Mouse (Mus musculus): ENCODE results near the gene Tas2r138. TPM values are rescaled to one million over a fixed set of nuclear protein-coding genes. Genes with fewer than 3 reads are reported as not detected.
"Not testable (repeated sequence)": the region's sequence is repeated elsewhere in the genome, so short reads cannot be mapped to it uniquely, and the experiment has no call there.

Gene Tas2r138
- polyA plus RNA-seq, 2 experiments: not detected

- H3K9ac ChIP-seq (replicated peaks): no peak overlapping the region
- 10% methylated on average over 2 of the region's 2 CpGs for WGBS (ENCODE audit: insufficient replicate concordance)
- no peaks in the 10 kb centered on the region for H3K4me1 ChIP-seq (replicated peaks; ENCODE audit: control insufficient read depth in 2 of 2, insufficient read depth in 2 of 2, low read length in 1 of 2)
- no peaks in the 10 kb centered on the region for H3K9me3 ChIP-seq (ENCODE audit: control insufficient read depth, low read length)
- ATAC-seq (ENCODE audit: insufficient read depth) (no peak), DNase-seq (ENCODE audit: low read depth in 3 of 3, low spot score in 3 of 3) (peak in 1 of 3 experiments; percentile 15)
- TF ChIP-seq EP300 (IDR thresholded peaks at IDR 0.05; ENCODE audit: low read depth): no peak
- TF ChIP-seq CTCF (IDR thresholded peaks at IDR 0.05; ENCODE audit: low read depth): peak; percentile 64
- no peaks in the 10 kb centered on the region for H3K36me3 ChIP-seq (replicated peaks; ENCODE audit: control insufficient read depth, insufficient read depth, low read depth)
- no peak overlapping the region for H3K4me2 ChIP-seq (ENCODE audit: low read depth)
- no peaks in the 10 kb centered on the region for H3K27me3 ChIP-seq (ENCODE audit: control insufficient read depth, insufficient read depth, low read length)
- no peak overlapping the region for H3K4me3 ChIP-seq (ENCODE audit: insufficient read depth in 1 of 2, low read depth in 2 of 2, low read length in 2 of 2)
- no peak overlapping the region for H3K27ac ChIP-seq
Measured at GRCm38 (mm10) chr6:40617965-40618364, 4.9 kb upstream of the Tas2r138 start.

DNA sequence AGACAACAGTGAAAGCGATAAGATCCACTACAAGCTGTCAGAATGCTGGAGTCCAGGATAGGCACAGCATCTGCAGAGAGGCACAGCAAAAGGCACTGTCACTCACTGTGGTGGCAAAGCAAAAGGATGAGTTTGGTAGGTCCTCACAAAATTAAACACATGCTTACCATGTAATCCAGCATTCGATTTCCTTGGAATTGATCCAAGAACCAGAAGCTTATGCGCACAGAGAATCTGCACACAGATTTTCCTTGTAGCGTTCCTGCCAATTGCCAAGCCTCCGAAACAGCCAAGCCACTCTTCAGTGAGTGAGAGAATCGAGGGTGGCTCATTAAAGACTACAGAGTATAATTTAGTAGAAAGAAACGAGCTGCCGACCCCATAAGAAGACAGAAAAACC lies 2.9 kb downstream of the Tas2r138 start:
- Histone ChIP-seq H3K36me3 (replicated peaks; ENCODE audit: control insufficient read depth, insufficient read depth, low read depth) (no peaks in the 10 kb centered on the region), H3K27ac (no peak overlapping the region), H3K4me2 (ENCODE audit: low read depth) (no peak overlapping the region), H3K4me1 (replicated peaks; ENCODE audit: control insufficient read depth in 2 of 2, insufficient read depth in 2 of 2, low read length in 1 of 2) (no peaks in the 10 kb centered on the region), H3K9ac (replicated peaks) (no peak overlapping the region), H3K4me3 (ENCODE audit: insufficient read depth in 1 of 2, low read depth in 2 of 2, low read length in 2 of 2) (no peak overlapping the region), H3K9me3 (ENCODE audit: control insufficient read depth, low read length) (no peaks in the 10 kb centered on the region), H3K27me3 (ENCODE audit: control insufficient read depth, insufficient read depth, low read length) (no peaks in the 10 kb centered on the region)
- DNase-seq (ENCODE audit: low read depth in 3 of 3, low spot score in 3 of 3) (no peak), ATAC-seq (ENCODE audit: insufficient read depth) (no peak)
- TF ChIP-seq CTCF (IDR thresholded peaks at IDR 0.05; ENCODE audit: low read depth) (no peak), EP300 (IDR thresholded peaks at IDR 0.05; ENCODE audit: low read depth) (no peak)
- WGBS (ENCODE audit: insufficient replicate concordance): 69% methylated on average over 8 of the region's 8 CpGs

GRCm38 (mm10) chr6:40607431-40607830 lies 5.7 kb downstream of the Tas2r138 start:
- H3K4me1 ChIP-seq (replicated peaks; ENCODE audit: control insufficient read depth in 2 of 2, insufficient read depth in 2 of 2, low read length in 1 of 2): no peaks in the 10 kb centered on the region
- DNase-seq (ENCODE audit: low read depth in 3 of 3, low spot score in 3 of 3) (no peak), ATAC-seq (ENCODE audit: insufficient read depth) (no peak)
- H3K9ac ChIP-seq (replicated peaks): no peak overlapping the region
- H3K36me3 ChIP-seq (replicated peaks; ENCODE audit: control insufficient read depth, insufficient read depth, low read depth): no peaks in the 10 kb centered on the region
- TF ChIP-seq EP300 (IDR thresholded peaks at IDR 0.05; ENCODE audit: low read depth) (no peak), CTCF (IDR thresholded peaks at IDR 0.05; ENCODE audit: low read depth) (no peak)
- H3K9me3 ChIP-seq (ENCODE audit: control insufficient read depth, low read length): no peaks in the 10 kb centered on the region
- no peaks in the 10 kb centered on the region for H3K27me3 ChIP-seq (ENCODE audit: control insufficient read depth, insufficient read depth, low read length)
- H3K4me3 ChIP-seq (ENCODE audit: insufficient read depth in 1 of 2, low read depth in 2 of 2, low read length in 2 of 2): no peak overlapping the region
- H3K4me2 ChIP-seq (ENCODE audit: low read depth): no peak overlapping the region
- H3K27ac ChIP-seq: no peak overlapping the region

- H3K4me2 ChIP-seq (ENCODE audit: low read depth); ATAC-seq (ENCODE audit: insufficient read depth): not testable (repeated sequence)
- 28% methylated on average over 4 of the region's 4 CpGs for WGBS (ENCODE audit: insufficient replicate concordance)
Measured at GRCm38 (mm10) chr6:40598546-40598945, 14.6 kb downstream of the Tas2r138 start.

DNA sequence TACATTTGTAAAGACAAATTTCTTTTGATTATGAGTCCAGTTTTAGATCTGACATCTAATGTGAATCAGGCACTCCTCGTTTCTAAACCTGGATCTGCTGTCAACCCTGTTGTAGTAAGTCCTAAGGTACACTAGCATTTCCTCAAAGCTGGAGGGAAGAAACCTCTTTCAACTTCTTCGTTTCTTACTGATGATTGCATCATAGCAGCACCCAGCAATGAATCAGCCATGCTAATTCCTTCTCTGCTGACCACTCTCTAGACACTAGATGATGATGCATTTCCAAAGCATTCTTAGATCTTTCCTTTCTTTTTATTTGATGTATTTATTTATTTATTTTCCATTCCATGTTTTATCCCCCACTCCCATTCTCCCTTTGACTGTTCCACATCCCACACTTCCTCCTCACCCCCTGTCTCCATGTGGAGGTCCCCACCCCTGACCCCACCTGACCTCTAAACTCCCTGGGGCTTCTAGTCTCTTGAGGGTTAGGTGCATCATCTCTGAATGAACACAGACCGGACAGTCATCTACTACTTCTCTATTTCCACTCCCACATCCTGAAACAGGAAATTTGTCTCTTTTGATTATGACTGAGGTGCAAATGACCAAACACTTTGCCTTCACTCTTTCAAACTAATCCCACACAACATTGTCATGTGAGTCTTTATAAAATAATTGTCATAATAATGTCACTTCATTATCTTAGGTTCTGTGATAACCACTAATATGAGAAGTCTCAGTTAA lies 18.1 kb downstream of the Tas2r138 start:
- Histone ChIP-seq H3K27ac (no peak overlapping the region), H3K27me3 (ENCODE audit: control insufficient read depth, insufficient read depth, low read length) (no peaks in the 10 kb centered on the region), H3K9ac (replicated peaks) (no peak overlapping the region), H3K36me3 (replicated peaks; ENCODE audit: control insufficient read depth, insufficient read depth, low read depth) (no peaks in the 10 kb centered on the region), H3K4me1 (replicated peaks; ENCODE audit: control insufficient read depth in 2 of 2, insufficient read depth in 2 of 2, low read length in 1 of 2) (no peaks in the 10 kb centered on the region), H3K9me3 (ENCODE audit: control insufficient read depth, low read length) (no peaks in the 10 kb centered on the region), H3K4me3 (ENCODE audit: insufficient read depth in 1 of 2, low read depth in 2 of 2, low read length in 2 of 2) (no peak overlapping the region), H3K4me2 (ENCODE audit: low read depth) (no peak overlapping the region)
- TF ChIP-seq CTCF (IDR thresholded peaks at IDR 0.05; ENCODE audit: low read depth) (no peak), EP300 (IDR thresholded peaks at IDR 0.05; ENCODE audit: low read depth) (no peak)
- no peak for DNase-seq (ENCODE audit: low read depth in 3 of 3, low spot score in 3 of 3)
- ATAC-seq (ENCODE audit: insufficient read depth): no peak
- 6% methylated on average over 3 of the region's 3 CpGs for WGBS (ENCODE audit: insufficient replicate concordance)

More at GRCm38 (mm10) chr6:40598546-40598945, 14.6 kb downstream of the Tas2r138 start:
- H3K36me3 ChIP-seq (replicated peaks; ENCODE audit: control insufficient read depth, insufficient read depth, low read depth); H3K4me1 ChIP-seq (replicated peaks; ENCODE audit: control insufficient read depth in 2 of 2, insufficient read depth in 2 of 2, low read length in 1 of 2); DNase-seq (ENCODE audit: low read depth in 3 of 3, low spot score in 3 of 3); H3K9ac ChIP-seq (replicated peaks); H3K4me3 ChIP-seq (ENCODE audit: insufficient read depth in 1 of 2, low read depth in 2 of 2, low read length in 2 of 2); H3K27ac ChIP-seq; H3K9me3 ChIP-seq (ENCODE audit: control insufficient read depth, low read length); H3K27me3 ChIP-seq (ENCODE audit: control insufficient read depth, insufficient read depth, low read length): not testable (repeated sequence)

Measured in liver, embryonic 14.5 days (tissue).